ENCODE assay signal across 25 mouse cellular contexts in genomic region chr12:106773536-106773935, GRCm38 (mm10).
DNase-seq lines count a peak whose midpoint lies in the region; ATAC-seq and TF ChIP-seq lines count a peak whose summit lies in the region.
"Had no signal": no experiment of that assay in that cellular context is flagged by ENCODE, and none has a peak within 500 bp of the region (broad histone marks: within the 10 kb centered on the region; RNA-seq: fewer than 3 reads in every experiment).

No protein-coding gene starts in this region.

- no peaks in the 10 kb centered on the region for H3K36me3 ChIP-seq in kidney, embryonic 15.5 days
- no peaks in the 10 kb centered on the region for H3K36me3 ChIP-seq in limb, embryonic 12.5 days
- no peaks in the 10 kb centered on the region for H3K36me3 ChIP-seq in limb, embryonic 10.5 days
- H3K36me3 ChIP-seq in limb, embryonic 14.5 days (ENCODE audit: control insufficient read depth, insufficient read depth, low read length) = no peaks in the 10 kb centered on the region
- H3K36me3 ChIP-seq: forebrain, embryonic 10.5 days; G1E; heart, embryonic 12.5 days; heart, embryonic 15.5 days had no signal

- no peak overlapping the region for H3K27ac ChIP-seq in kidney, embryonic 15.5 days
- H3K27ac ChIP-seq in limb, embryonic 12.5 days = no peak overlapping the region
- no peak overlapping the region for H3K27ac ChIP-seq in limb, embryonic 10.5 days
- no peak overlapping the region for H3K27ac ChIP-seq in limb, embryonic 14.5 days (replicated peaks; ENCODE audit: low read depth, low read length)
- no peak overlapping the region for H3K27ac ChIP-seq in gastrocnemius, adult 2 months
- H3K27ac ChIP-seq: forebrain, embryonic 10.5 days; forebrain, embryonic 13.5 days; heart, embryonic 15.5 days; hindbrain, embryonic 14.5 days had no signal

- no peaks in the 10 kb centered on the region for H3K4me1 ChIP-seq in kidney, embryonic 15.5 days
- H3K4me1 ChIP-seq in limb, embryonic 12.5 days (replicated peaks) = peaks cover 16% of the 10 kb centered on the region
- no peaks in the 10 kb centered on the region for H3K4me1 ChIP-seq in limb, embryonic 10.5 days
- peaks cover 10% of the 10 kb centered on the region for H3K4me1 ChIP-seq in limb, embryonic 14.5 days (ENCODE audit: control insufficient read depth, insufficient read depth, low read length)
- H3K4me1 ChIP-seq: forebrain, embryonic 10.5 days; forebrain, embryonic 13.5 days; heart, embryonic 15.5 days had no signal

- peak; percentile 25; the same call in 1 of the 2 replicates for ATAC-seq in kidney, embryonic 15.5 days (replicated peaks; ENCODE audit: low FRiP score)
- peak; percentile 76; the same call in 1 of the 2 replicates for ATAC-seq in limb, embryonic 12.5 days (ENCODE audit: insufficient number of reproducible peaks, insufficient read depth, low FRiP score, low TSS enrichment, low read depth)
- ATAC-seq in limb, embryonic 14.5 days (ENCODE audit: low FRiP score, low read depth) = no peak
- ATAC-seq: forebrain, embryonic 13.5 days; forebrain, embryonic 16.5 days; Patski had no signal

- H3K27me3 ChIP-seq in kidney, embryonic 15.5 days = no peaks in the 10 kb centered on the region
- no peaks in the 10 kb centered on the region for H3K27me3 ChIP-seq in limb, embryonic 12.5 days
- no peaks in the 10 kb centered on the region for H3K27me3 ChIP-seq in limb, embryonic 10.5 days (ENCODE audit: low read depth, poor library complexity, severe bottlenecking)
- no peaks in the 10 kb centered on the region for H3K27me3 ChIP-seq in limb, embryonic 14.5 days (ENCODE audit: control insufficient read depth, insufficient read depth, low read length)
- H3K27me3 ChIP-seq: CH12.LX; forebrain, embryonic 13.5 days; heart, embryonic 12.5 days; heart, embryonic 15.5 days; Patski had no signal

- no peak for TF ChIP-seq POLR2A in limb, embryonic 14.5 days (IDR thresholded peaks at IDR 0.05; ENCODE audit: borderline replicate concordance, extremely low read depth, insufficient read depth, insufficient read length)

- TF ChIP-seq CTCF in gastrocnemius, adult 2 months (IDR thresholded peaks at IDR 0.05) = no peak

- intact Hi-C loops in gastrocnemius, adult 2 months (cut with DNase I) = no loop called here

- H3K4me3 ChIP-seq in kidney, embryonic 15.5 days (replicated peaks) = no peak overlapping the region
- H3K4me3 ChIP-seq in limb, embryonic 12.5 days (replicated peaks) = no peak overlapping the region
- H3K4me3 ChIP-seq in limb, embryonic 10.5 days = no peak overlapping the region
- no peak overlapping the region for H3K4me3 ChIP-seq in limb, embryonic 14.5 days (replicated peaks; ENCODE audit: low read length)
- no peak overlapping the region for H3K4me3 ChIP-seq in gastrocnemius, adult 2 months
- H3K4me3 ChIP-seq: forebrain, embryonic 10.5 days; forebrain, embryonic 13.5 days; heart, embryonic 12.5 days; heart, embryonic 15.5 days had no signal

- H3K4me2 ChIP-seq in kidney, embryonic 15.5 days = no peak overlapping the region
- H3K4me2 ChIP-seq in limb, embryonic 12.5 days = no peak overlapping the region
- no peak overlapping the region for H3K4me2 ChIP-seq in limb, embryonic 14.5 days (replicated peaks; ENCODE audit: low read depth, low read length, severe bottlenecking)
- H3K4me2 ChIP-seq: forebrain, embryonic 13.5 days; heart, embryonic 12.5 days; heart, embryonic 15.5 days; hindbrain, embryonic 14.5 days had no signal

- H3K9me3 ChIP-seq in kidney, embryonic 15.5 days (replicated peaks) = no peaks in the 10 kb centered on the region
- H3K9me3 ChIP-seq in limb, embryonic 12.5 days = no peaks in the 10 kb centered on the region
- no peaks in the 10 kb centered on the region for H3K9me3 ChIP-seq in limb, embryonic 10.5 days (replicated peaks)
- H3K9me3 ChIP-seq in limb, embryonic 14.5 days (ENCODE audit: control insufficient read depth, low read length) = no peaks in the 10 kb centered on the region
- H3K9me3 ChIP-seq: forebrain, embryonic 10.5 days; forebrain, embryonic 13.5 days; heart, embryonic 12.5 days; heart, embryonic 15.5 days had no signal

- no peak for DNase-seq in kidney, postnatal 10 days
- no peak for DNase-seq in limb, embryonic 10.5 days (ENCODE audit: low spot score)
- peak; percentile 21 for DNase-seq in forelimb bud, embryonic 11.5 days (ENCODE audit: low read depth, low spot score)
- peak; percentile 12 for DNase-seq in limb, embryonic 14.5 days (ENCODE audit: low spot score)
- no peak for DNase-seq in gastrocnemius, adult 2 months
- DNase-seq: adrenal gland, postnatal 10 days; adrenal gland, postnatal 36 days; B cell, adult 2 months; cerebellum, adult 18-20 months; cerebellum, adult 9-10 months; gastrocnemius, postnatal 25 days; heart, adult 18-20 months; heart, postnatal 14 days; heart, postnatal 4 days had no signal

- no peak overlapping the region for H3K9ac ChIP-seq in kidney, embryonic 15.5 days
- no peak overlapping the region for H3K9ac ChIP-seq in limb, embryonic 12.5 days (replicated peaks)
- no peak overlapping the region for H3K9ac ChIP-seq in limb, embryonic 14.5 days (ENCODE audit: low read depth, low read length, severe bottlenecking)
- H3K9ac ChIP-seq: forebrain, embryonic 13.5 days; heart, embryonic 12.5 days; heart, embryonic 15.5 days; hindbrain, embryonic 14.5 days had no signal

- WGBS in kidney, embryonic 15.5 days = 35% methylated on average over 4 of the region's 4 CpGs
- WGBS in limb, embryonic 12.5 days = 42% methylated on average over 4 of the region's 4 CpGs
- 67% methylated on average over 4 of the region's 4 CpGs for WGBS in limb, embryonic 10.5 days
- 34% methylated on average over 4 of the region's 4 CpGs for WGBS in limb, embryonic 14.5 days

Comparison
In these comparisons a context has a peak if more than half of its experiments do, and no peak if none do; other contexts are left out.
1. DNase-seq: peak in forelimb bud, embryonic 11.5 days (single experiment) and limb, embryonic 14.5 days (single experiment); none in kidney, postnatal 10 days (single experiment), limb, embryonic 10.5 days (single experiment) and gastrocnemius, adult 2 months (single experiment).